Mouse (Mus musculus) megakaryocyte, adult 5-6 weeks (primary cell): ENCODE data around the gene Ccnyl1. TPM values are rescaled to one million over a fixed set of nuclear protein-coding genes. Genes with fewer than 3 reads are reported as not detected.
A peak's percentile ranks its signal among the peaks of the same experiment; 100 is the strongest.

Experiments
- ATAC-seq: 2 replicates; pipeline ENCODE4 v1.8.0; 2016; ENCODE audit warnings: mild to moderate bottlenecking, inconsistent platforms; ENCODE audit not compliant: poor library complexity, severe bottlenecking
- total RNA-seq, 2 experiments: library from RNA; stranded (forward) in 1 of 2; stranded (reverse) in 1 of 2; fragments of 153-499, 151-499 nt in 1 of 2; fragments of 221-1000, 200-1000 nt in 1 of 2; gene quantifications; 2 replicates each; pipeline versions ENCODE4 v1.2.3 to v1.2.4; 2015 to 2017

Ccnyl1 gene
- total RNA-seq, 2 experiments from 2014 or later: 10.6 to 11.1 TPM

GRCm38 (mm10) chr1:64736681-64737501 is 46.6 kb downstream of the Ccnyl1 start:
- no peak for ATAC-seq

DNA sequence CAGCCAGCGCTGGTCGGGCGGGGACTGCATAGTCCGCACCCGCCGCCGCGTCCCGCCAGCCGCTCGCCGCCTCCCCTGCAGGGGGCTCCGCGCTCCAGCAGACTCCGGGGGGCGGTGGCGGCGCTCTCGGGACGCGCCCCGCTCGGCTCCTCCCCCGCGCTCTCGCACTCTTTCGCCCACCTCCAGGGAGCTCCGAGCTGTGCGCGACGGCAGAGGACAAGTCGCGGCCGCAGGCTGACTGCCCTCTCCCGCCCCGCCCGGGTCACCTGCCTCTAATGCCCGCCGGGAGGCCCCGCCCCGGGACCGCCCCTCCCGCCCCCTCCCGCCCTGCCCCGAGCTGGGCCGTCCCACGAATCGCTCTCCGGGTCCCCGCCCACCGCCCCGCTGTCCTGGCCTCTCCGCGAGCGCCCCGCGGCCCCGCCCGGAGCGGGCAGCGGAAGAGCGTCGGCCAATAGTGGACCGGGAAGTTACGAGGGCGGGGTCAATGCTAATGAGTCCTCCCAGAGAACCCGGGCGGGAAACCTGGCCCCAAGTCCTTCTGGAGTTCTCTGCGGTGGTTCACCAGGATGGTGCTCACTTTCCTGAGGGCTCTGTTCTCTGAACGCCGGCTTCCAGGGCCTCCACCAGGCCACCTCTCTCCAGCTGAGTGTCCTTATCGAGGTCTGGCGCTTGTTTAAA is 47.4 kb downstream of the Ccnyl1 start, which contains the start of gene Fzd5:
Fzd5 (minus strand) TSS at position 250 of the 678 bp plus-strand sequence.
- ATAC-seq: peak; percentile 78

- ATAC-seq: peak; percentile 4
These were observed 47.9 kb downstream of the Ccnyl1 start for GRCm38 (mm10) chr1:64738180-64738555.

DNA sequence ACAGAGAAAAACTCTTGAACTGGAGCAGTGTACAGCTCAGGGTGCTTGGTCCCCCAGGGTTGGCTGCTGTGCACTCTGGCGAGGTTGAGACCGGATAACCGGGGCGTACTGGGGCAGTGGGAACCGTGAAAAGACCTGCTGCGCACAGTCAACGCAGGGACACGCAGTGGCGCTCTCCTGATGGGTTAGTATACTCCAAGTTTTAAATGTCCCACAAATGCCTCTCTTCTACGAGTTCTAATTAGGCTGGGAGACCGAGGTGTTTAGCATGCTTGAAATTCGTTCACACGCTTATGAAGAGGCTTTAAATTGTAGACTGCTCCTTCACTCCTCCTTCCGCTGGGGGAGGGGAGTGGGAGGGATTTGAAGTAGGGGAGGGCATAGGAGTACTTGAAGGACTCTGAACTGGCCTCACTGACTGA is 48.4 kb downstream of the Ccnyl1 start:
- ATAC-seq: no peak

GRCm38 (mm10) chr1:64742741-64743408 is 52.6 kb downstream of the Ccnyl1 start:
- ATAC-seq: no peak

GRCm38 (mm10) chr1:64744616-64745015 is 54.4 kb downstream of the Ccnyl1 start:
- ATAC-seq: no peak

DNA sequence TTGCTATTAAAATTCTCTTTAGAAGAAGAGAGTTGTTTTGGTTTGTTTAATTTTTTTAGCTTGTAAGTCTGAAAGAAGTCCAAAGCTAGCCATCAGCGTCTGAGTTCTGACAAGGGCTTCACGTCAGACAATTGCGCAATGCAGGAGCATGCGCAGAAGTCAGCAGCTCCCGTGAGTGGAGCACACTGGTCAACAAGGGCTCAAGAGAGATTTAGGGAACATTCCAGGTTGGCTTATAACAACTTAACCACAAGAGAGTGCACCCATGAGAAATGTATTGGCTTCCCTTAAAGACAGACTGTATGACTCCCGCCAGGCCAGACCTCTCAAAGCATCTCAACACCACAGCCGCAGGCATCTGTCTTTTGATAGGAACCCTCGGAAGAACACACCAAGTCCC is 62.9 kb downstream of the Ccnyl1 start:
- ATAC-seq: peak; percentile 35

DNA sequence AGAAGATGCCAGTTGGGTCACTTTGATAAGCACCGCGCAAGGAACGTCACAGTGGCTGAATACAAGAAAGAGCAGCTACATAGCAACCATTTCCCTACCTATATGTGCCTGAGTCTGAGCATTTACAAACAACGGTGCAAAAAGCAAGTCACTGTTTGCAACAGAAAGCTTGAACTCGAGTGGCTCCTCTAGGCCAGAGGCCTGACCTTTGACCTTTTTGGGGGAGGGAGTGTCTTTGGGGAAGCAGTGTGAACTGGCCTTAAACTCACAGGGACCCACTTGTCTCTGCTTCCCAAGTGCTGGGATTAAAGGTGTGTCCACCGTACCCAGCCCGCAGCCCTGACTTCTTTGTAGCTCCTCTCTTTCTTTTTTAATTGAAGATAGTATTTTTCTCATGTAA is 63.4 kb downstream of the Ccnyl1 start:
- no peak for ATAC-seq

- ATAC-seq: no peak
These were observed 64.4 kb downstream of the Ccnyl1 start for GRCm38 (mm10) chr1:64754658-64755057.

DNA sequence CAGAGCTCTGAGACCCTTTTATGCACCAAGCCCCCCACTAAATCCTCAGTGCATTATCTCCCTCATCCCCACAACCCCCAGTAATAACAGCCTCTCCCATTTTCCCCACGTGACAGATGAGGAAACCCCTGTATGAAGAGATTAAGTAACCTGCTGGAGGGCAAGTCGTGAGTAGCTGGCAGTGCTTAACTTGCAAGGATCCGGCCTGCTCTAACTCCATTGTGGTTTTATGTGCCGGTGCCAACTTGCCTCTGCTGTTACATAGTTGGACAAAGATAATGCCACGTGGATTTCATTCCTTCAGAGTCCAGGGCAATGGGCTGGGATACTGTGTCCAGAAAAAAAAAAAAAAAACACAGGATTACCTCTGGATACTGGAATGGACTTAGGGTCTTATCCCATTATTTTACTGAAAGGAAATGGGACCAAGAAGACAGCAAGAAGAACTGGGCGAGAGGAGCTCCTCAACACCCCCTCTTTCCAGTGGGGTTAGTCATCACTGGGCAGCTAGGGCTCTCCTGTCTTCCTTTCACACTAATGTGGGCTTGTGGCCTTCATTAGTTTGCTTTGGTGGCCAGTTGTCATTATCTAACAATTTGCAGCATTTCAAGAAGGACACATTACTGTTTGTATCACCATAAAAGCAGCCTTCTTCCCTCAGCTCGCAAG is 65.8 kb downstream of the Ccnyl1 start:
- ATAC-seq: 0 out of 2 replicates have a peak, but pooled peaks have one; percentile 19

DNA sequence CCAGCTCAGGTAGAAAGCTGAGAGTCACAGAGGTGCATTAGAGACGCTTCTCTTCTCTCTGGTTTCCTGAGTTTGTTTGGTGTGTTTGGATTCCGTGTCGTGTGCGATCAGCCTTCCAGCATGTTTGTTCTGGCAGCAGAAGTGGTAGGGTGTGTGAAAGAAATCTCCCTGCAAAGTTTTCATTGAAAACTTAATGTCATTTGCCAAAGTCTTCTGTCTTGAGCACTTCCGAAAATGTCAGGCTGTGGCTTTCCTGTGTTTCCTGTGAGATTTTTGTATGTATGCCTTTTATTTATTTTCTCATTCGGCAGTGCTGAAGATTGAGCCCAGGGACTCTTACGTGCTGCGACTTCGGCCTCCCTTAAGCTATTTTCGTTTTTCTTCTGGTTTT is 66.4 kb downstream of the Ccnyl1 start:
- peak; percentile 51; the same call in 1 of the 2 replicates for ATAC-seq

GRCm38 (mm10) chr1:64757254-64757653 is 67.0 kb downstream of the Ccnyl1 start:
- peak; percentile 59 for ATAC-seq

DNA sequence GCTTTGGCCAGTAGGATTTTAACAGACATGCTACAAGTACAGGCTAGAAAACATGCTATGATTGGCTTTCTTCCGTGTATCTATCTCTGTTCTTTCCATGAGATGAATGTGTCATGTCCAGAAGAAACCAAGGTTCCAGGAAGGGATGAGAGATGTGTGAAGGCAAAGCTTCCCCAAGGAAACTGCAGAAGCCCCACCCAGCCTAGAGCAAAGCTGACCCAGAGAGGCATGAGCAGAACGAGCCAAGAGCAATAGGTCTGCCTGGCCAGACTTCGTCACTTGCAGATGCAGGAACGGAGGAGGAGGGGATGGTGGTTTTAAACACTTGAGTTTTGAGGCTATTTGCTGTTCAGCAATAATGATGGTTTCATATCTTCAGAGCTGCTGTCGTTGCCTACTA is 67.5 kb downstream of the Ccnyl1 start:
- ATAC-seq: no peak

DNA sequence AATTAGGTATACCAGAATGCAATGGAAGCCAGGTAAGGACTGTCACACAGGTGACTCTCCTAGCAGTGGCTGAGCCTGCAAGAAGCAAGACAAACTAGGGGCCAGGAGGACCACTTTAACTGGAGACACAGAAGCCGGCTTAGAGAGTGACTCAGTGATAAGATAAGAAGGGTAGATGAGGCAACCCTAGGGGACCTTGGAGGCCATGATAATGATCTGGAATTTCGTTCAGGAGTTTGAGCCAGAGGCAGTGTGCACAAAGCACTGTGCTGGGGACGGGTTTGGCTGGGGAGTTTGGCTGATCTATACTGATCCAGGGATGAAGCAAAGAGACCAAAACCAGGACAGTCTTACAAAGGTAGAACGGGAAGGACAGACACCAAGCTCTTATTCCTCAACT is 71.4 kb downstream of the Ccnyl1 start:
- no peak for ATAC-seq

DNA sequence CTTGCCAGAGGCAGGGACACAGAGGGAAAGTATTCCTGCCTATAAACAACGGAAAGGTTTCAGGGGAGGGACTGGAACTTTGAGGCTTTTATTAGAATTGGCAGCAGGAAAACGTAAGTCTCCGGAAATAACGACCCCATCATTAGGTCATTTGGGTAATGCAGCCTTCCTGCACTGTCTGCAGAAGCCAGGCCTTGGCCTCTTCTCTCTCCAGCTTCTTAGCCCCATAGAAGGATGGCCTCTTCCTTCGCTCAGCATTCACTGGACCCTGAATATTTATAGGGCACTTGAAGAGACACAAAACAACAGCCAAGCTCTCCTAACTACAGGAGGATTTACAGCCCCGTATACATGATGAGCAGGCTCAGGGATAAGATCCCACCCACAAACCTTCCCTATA is 79.9 kb downstream of the Ccnyl1 start:
- ATAC-seq: no peak

DNA sequence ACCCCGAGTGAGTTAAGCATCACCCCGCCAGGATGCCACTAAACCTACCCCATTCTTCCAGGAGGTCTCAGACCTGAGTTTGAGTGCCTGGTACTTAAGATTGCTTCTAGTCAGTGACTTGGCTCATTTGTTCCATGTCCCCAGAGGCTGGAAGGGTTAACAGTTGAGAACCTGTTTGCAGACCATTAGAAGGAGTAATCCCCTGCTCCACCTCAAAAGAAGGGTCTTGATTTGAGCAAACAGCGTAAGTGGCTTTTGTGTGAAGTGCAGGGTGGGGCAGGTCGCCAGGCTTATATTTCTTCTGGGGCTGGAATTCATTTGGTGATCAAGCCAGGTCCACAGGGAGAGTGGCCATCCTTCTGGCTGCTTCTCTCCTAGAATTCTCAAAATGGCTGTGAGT is 83.0 kb downstream of the Ccnyl1 start:
- ATAC-seq: no peak

Other genes starting within 250 kb of the Ccnyl1 start
- 58.0 and 76.6 TPM in 2 replicates for gene Creb1, start 157.8 kb upstream of the Ccnyl1 start, total RNA-seq (2015)
- 85.9 and 88.6 TPM in 2 replicates for gene Creb1, start 157.8 kb upstream of the Ccnyl1 start, total RNA-seq (2017)
- gene Mettl21a, start 73.2 kb upstream of the Ccnyl1 start, total RNA-seq (2015): 9.9 and 12.2 TPM in 2 replicates
- gene Mettl21a, start 73.2 kb upstream of the Ccnyl1 start, total RNA-seq (2017): 10.5 and 15.0 TPM in 2 replicates
- gene Fzd5, start 47.3 kb downstream of the Ccnyl1 start, total RNA-seq (2015): 1.4 and 1.8 TPM in 2 replicates
- 1.6 and 2.0 TPM in 2 replicates for gene Fzd5, start 47.3 kb downstream of the Ccnyl1 start, total RNA-seq (2017)